Mouse (Mus musculus) ES-E14 (cell line): ENCODE measurements around the gene Zxdc. TPM values are rescaled to one million over a fixed set of nuclear protein-coding genes. Genes with fewer than 3 reads are reported as not detected.

Source experiments
- DNase-seq: peaks from one replicate; pipeline ENCODE4 v3.0.0-alpha.2; 2013; ENCODE audit warnings: low read depth, low spot score
- H3K27ac ChIP-seq: 2 replicates; pipeline ENCODE4 v1.5.1; 2012; ENCODE audit warnings: low read depth, mild to moderate bottlenecking, low read length, moderate library complexity, mixed read lengths; ENCODE audit not compliant: poor library complexity, insufficient read depth, severe bottlenecking
- H3K36me3 ChIP-seq: 2 replicates; pipeline ENCODE4 v1.6.1; 2012; ENCODE audit warnings: mild to moderate bottlenecking, low read length, moderate library complexity, mixed read lengths; ENCODE audit not compliant: control insufficient read depth, poor library complexity, insufficient read depth, severe bottlenecking
- H3K4me1 ChIP-seq, 2 experiments: fragments of 150-350 bp in 1 of 2; sonication (generic) in 1 of 2; 2 replicates each; pipeline ENCODE4 v1.6.1; 2012; ENCODE audit warnings: low read length in 2 of 2, mild to moderate bottlenecking in 1 of 2, mixed read lengths in 1 of 2; ENCODE audit not compliant: control insufficient read depth in 2 of 2, insufficient read depth in 2 of 2, poor library complexity in 1 of 2
- H3K4me3 ChIP-seq, 2 experiments: fragments of 150-350 bp in 1 of 2; sonication (generic) in 1 of 2; 2 replicates each; pipeline ENCODE4 v1.5.1; 2012; ENCODE audit warnings: low read length in 2 of 2, low read depth in 1 of 2, mild to moderate bottlenecking in 1 of 2, mixed read lengths in 1 of 2; ENCODE audit not compliant: insufficient read depth in 1 of 2, poor library complexity in 1 of 2, severe bottlenecking in 1 of 2
- H3K9ac ChIP-seq: 2 replicates; pipeline ENCODE4 v1.6.1; 2012; ENCODE audit warnings: low read depth, mild to moderate bottlenecking, low read length, mixed read lengths; ENCODE audit not compliant: poor library complexity, insufficient read depth, severe bottlenecking
- H3K9me3 ChIP-seq: fragments of 150-350 bp; sonication (generic); 2 replicates; pipeline ENCODE4 v1.6.1; 2012; ENCODE audit warnings: low read depth, mild to moderate bottlenecking, low read length; ENCODE audit not compliant: control insufficient read depth, insufficient read depth
- CHD2 ChIP-seq: IDR thresholded peaks from 2 replicates; pipeline ENCODE4 v1.6.1; 2014; ENCODE audit warnings: mild to moderate bottlenecking, low read depth, low read length, inconsistent platforms
- HCFC1 ChIP-seq: IDR thresholded peaks from 2 replicates; pipeline ENCODE4 v1.6.1; 2012; ENCODE audit warnings: low read length, inconsistent platforms, borderline replicate concordance; ENCODE audit not compliant: insufficient read depth
- MAFK ChIP-seq: IDR thresholded peaks from 2 replicates; pipeline ENCODE4 v1.6.1; 2014; ENCODE audit warnings: mild to moderate bottlenecking, low read depth, low read length, inconsistent platforms; ENCODE audit not compliant: insufficient read depth
- ZC3H11A ChIP-seq: IDR thresholded peaks from 2 replicates; pipeline ENCODE4 v1.6.1; 2012; ENCODE audit warnings: low read depth, mild to moderate bottlenecking, inconsistent platforms, low read length, borderline replicate concordance
- ZNF384 ChIP-seq: IDR thresholded peaks from 2 replicates; pipeline ENCODE4 v1.6.1; 2012; ENCODE audit warnings: low read depth, low read length, inconsistent platforms
- in situ Hi-C, 2 experiments: fragments of 600-800 bp; cut with MboI; formaldehyde crosslinking; loops; one replicate each; pipeline ENCODE4 v1.15.1; 2025; ENCODE audit warnings: low sequenced_read_pairs in 2 of 2, inconsistent platforms in 1 of 2; ENCODE audit not compliant: unreplicated experiment in 2 of 2
- total RNA-seq: library from RNA; depleted of rRNA; stranded (reverse); fragments of 300-350 nt; gene quantifications from 2 replicates; pipeline ENCODE4 v1.2.3, GENCODE M21; 2012

Zxdc gene
- total RNA-seq, 1 experiment, result 12.0 TPM

DNA sequence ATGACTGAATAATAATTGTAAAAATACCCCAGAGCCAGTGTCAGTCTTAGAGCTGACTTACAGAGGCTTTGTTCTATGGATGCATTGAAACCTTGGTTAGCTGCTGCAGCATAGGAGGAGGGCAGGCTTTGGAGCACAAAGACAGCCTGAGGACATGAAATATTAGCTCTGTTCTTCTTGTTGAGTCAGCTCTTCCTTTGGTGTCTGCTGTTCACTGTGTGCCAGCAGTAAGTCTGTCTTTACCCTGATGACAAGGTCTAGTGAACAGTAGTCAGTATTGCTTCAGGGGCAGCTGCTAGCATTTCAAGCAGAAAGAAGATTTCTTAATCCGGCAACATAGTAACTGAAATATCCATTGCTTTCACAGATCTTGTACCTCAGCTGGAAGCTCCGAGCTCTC, 12.2 kb downstream of the Zxdc start:
- TF ChIP-seq MAFK (no peak), HCFC1 (no peak), CHD2 (no peak), ZNF384 (no peak), ZC3H11A (no peak)
- Histone ChIP-seq H3K4me1 (0 out of 4 replicates have a peak, but pooled peaks cover 0 to 2% of the 10 kb centered on the region in 2 experiments), H3K9me3 (no peaks in the 10 kb centered on the region), H3K9ac (no peak overlapping the region), H3K36me3 (peaks cover 21% of the 10 kb centered on the region), H3K4me3 (no peak overlapping the region), H3K27ac (no peak overlapping the region)
- in situ Hi-C loops, result no loop called here
- DNase-seq, result no peak

DNA sequence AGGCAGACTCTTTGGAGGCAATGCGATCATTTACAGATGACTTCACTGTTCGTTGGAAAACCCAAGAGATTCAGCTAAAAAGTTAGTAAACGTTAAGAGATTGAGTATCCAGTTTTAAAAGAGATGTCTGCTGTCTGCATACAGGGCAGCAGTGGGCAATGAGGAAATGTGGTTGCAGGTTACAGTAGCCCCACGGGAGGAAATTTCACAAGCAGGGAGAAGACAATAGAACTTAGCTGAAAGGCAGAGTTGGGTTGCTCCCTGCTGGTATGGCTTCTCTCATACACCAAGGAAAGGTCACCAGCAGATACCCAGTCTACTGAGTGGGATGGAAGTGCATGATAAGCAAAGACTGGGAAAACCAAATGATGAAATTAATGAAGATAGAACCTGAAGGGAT, 21.3 kb downstream of the Zxdc start:
- TF ChIP-seq ZNF384 (no peak), ZC3H11A (no peak)
- Histone ChIP-seq H3K9me3 (no peaks in the 10 kb centered on the region), H3K4me3 (no peak overlapping the region), H3K9ac (no peak overlapping the region), H3K4me1 (no peaks in the 10 kb centered on the region), H3K27ac (no peak overlapping the region), H3K36me3 (peaks cover 2% of the 10 kb centered on the region)
- in situ Hi-C loops, result no loop called here
- DNase-seq, result no peak

GRCm38 (mm10) chr6:90393948-90394347, 24.7 kb downstream of the Zxdc start:
- Histone ChIP-seq H3K9ac (no peak overlapping the region), H3K27ac (no peak overlapping the region), H3K4me3 (no peak overlapping the region), H3K4me1 (no peaks in the 10 kb centered on the region), H3K9me3 (no peaks in the 10 kb centered on the region), H3K36me3 (peaks cover 2% of the 10 kb centered on the region)
- DNase-seq, result no peak
- in situ Hi-C loops, result no loop called here
- TF ChIP-seq ZC3H11A (no peak), ZNF384 (no peak), CHD2 (no peak), HCFC1 (no peak)

DNA sequence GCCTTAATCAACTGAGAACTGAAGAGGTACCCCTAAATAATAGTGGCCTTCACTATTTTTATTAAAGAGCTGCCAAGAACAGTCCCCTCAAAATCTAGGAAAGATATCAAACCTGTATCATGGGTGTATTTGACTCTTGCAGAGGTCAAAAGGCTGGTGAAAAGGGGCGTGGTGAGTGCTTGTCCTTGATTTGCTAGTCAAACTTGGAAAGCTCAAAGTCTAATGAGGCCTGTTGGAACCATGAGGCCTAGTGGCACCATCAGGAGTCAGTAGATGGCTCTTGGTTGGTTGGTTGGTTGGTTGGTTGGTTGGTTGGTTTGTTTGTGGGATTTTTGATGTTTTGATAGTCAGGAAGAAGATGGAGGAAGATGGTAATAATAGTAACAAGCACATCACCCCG, 26.5 kb downstream of the Zxdc start:
- H3K36me3 ChIP-seq, result peaks cover 7% of the 10 kb centered on the region
- no peak overlapping the region for H3K27ac ChIP-seq
- no peaks in the 10 kb centered on the region for H3K9me3 ChIP-seq
- no peak for DNase-seq
- H3K9ac ChIP-seq, result no peak overlapping the region
- in situ Hi-C loops, result no loop called here
- H3K4me3 ChIP-seq, result no peak overlapping the region
- TF ChIP-seq HCFC1 (no peak), ZC3H11A (no peak), ZNF384 (no peak), CHD2 (no peak), MAFK (no peak)
- no peaks in the 10 kb centered on the region for H3K4me1 ChIP-seq

DNA sequence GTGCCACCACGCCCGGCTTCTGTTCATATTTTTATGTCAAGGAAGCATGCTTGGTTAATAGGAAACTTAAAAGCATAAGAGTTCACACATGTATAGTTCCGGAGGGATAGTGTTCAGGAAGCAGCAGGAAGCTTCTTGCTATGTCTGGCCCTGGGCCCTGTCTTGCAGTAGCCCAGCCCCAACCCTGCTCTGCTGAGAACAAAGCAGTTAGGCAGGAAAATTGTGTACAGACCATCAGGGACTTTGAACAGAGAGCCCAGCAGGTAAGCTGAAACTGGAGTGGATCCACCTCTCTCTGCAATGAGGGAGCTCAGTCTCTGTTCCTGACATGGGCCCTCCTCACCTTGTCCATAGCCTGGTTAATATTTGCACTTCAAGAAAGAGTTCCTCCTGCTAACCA, 28.0 kb downstream of the Zxdc start:
- H3K4me3 ChIP-seq, result no peak overlapping the region
- DNase-seq, result no peak
- TF ChIP-seq ZNF384 (no peak), HCFC1 (no peak), ZC3H11A (no peak), MAFK (no peak), CHD2 (no peak)
- in situ Hi-C loops, result no loop called here
- peaks cover 8% of the 10 kb centered on the region for H3K36me3 ChIP-seq
- no peaks in the 10 kb centered on the region for H3K4me1 ChIP-seq
- H3K27ac ChIP-seq, result no peak overlapping the region
- H3K9ac ChIP-seq, result no peak overlapping the region
- H3K9me3 ChIP-seq, result no peaks in the 10 kb centered on the region
